Mouse (Mus musculus) neural tube, embryonic 10.5 days (tissue): Measurements from ENCODE around the gene Svs4.
"Not testable (repeated sequence)": the region's sequence is repeated elsewhere in the genome, so short reads cannot be mapped to it uniquely, and the experiment has no call there.

Source experiments
- DNase-seq: peaks from one replicate; pipeline ENCODE4 v3.0.0-alpha.2; 2017; ENCODE audit warnings: low spot score; ENCODE audit errors: extremely low spot score

Gene Svs4

GRCm38 (mm10) chr2:164278359-164278758, at the start of gene Svs4:
TSS of gene Svs4 (minus strand) at chr2:164278459.
- no peak for DNase-seq

GRCm38 (mm10) chr2:164320983-164321382, 42.7 kb upstream of the Svs4 start:
- no peak for DNase-seq

GRCm38 (mm10) chr2:164316451-164316850, 38.2 kb upstream of the Svs4 start, which contains the start of gene Svs6:
TSS of gene Svs6 (plus strand) at chr2:164316751.
- not testable (repeated sequence) for DNase-seq

- not testable (repeated sequence) for DNase-seq
These were observed 37.2 kb upstream of the Svs4 start for GRCm38 (mm10) chr2:164315460-164315859.

- no peak for DNase-seq
These were observed 34.3 kb upstream of the Svs4 start for GRCm38 (mm10) chr2:164312599-164312998.

- not testable (repeated sequence) for DNase-seq
These were observed 10.7 kb upstream of the Svs4 start, which contains the start of gene Svs3a for GRCm38 (mm10) chr2:164288968-164289367. TSS of gene Svs3a (plus strand) at chr2:164289268.

- DNase-seq, result not testable (repeated sequence)
These were observed 21.7 kb downstream of the Svs4 start, which contains the start of gene Svs3b for GRCm38 (mm10) chr2:164256540-164256939. TSS of gene Svs3b (minus strand) at chr2:164256640.

- DNase-seq, result no peak
These were observed 39.9 kb downstream of the Svs4 start, which contains the start of gene Svs2 for GRCm38 (mm10) chr2:164238366-164238765. TSS of gene Svs2 (minus strand) at chr2:164238466.

- DNase-seq, result no peak
These were observed 45.6 kb downstream of the Svs4 start for GRCm38 (mm10) chr2:164232671-164233070.

GRCm38 (mm10) chr2:164228361-164229070, 49.7 kb downstream of the Svs4 start:
- DNase-seq, result no peak
